Mouse (Mus musculus) A20 (cell line): ENCODE data around the gene 1700024P04Rik.
"Not testable (repeated sequence)": the region's sequence is repeated elsewhere in the genome, so short reads cannot be mapped to it uniquely, and the experiment has no call there.

Experiments used
- DNase-seq: peaks from one replicate; pipeline ENCODE4 v3.0.0-alpha.2; 2011; ENCODE audit warnings: low read depth, low spot score

Gene 1700024P04Rik

GRCm38 (mm10) chr13:98984465-98984864 lies at the start of gene 1700024P04Rik:
Gene 1700024P04Rik, minus strand, starts transcription at chr13:98984565.
- DNase-seq = no peak

DNA sequence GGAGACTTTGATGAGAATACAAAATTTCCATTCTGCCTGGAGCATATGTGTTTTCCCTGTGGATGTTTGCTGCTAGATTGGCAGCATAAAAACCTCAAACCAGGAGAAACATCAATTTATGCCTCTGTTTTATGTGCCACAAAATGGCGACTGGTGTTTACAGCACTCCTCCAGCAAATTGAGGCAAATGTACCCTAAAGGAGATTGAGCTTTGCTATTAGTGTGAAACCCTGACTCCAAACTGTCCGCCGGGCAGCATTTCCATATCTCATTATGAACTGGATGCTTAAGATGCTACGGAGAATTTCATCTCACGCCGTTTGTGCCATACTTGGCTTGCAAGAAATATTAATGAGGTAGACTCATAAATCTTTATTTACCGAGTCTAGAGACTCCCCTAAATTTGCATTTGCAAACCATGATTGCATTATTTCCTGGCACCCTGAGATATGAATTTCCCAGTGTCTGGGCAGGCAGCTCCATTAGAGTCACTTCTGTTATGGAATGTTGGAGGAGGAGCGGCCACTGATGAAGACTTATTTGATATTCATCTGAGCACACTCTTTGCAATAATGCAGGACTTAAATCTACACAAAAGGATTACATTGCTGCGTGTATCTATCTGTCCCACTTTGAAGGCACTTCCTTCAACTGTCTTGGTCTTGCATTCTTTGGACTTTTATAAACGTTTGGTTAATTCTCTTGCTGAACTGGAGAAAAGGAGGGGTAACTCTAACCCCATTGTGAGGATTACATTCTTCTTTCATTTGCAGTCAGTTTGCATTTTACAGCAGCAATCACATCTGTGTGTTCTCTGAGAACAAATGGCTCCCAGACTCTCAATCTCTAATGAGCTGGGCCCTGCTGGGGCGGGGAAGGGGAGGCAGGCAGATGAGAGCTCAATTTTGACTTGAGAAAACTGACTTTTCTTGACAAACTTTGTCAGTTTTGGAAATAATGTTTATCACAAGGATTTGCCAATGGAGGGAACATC lies 47.2 kb upstream of the 1700024P04Rik start:
- no peak for DNase-seq

- DNase-seq = peak; percentile 21
These were observed 46.3 kb upstream of the 1700024P04Rik start for GRCm38 (mm10) chr13:99030579-99031200.

- DNase-seq = no peak
These were observed 40.9 kb upstream of the 1700024P04Rik start for GRCm38 (mm10) chr13:99025268-99025667.

- DNase-seq = no peak
These were observed 37.7 kb upstream of the 1700024P04Rik start for GRCm38 (mm10) chr13:99022036-99022435.

DNA sequence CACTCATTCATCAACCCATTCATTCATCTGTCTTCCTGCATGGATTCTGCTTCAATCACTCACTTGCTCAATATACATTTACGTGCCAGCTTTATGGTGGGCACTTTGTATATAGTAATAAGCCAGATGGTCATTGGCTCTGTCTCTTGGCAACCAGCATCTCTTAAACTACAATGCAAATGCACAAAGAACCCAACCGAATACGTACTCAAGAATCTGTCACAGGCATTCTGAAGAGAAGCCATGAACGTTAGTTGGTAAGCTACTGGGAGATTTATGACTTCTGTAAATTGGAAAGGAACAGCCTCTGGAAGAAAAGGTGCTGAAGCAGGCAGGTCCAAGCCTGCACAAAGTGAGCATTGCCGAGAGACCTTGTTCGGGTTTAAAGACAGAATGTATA lies 36.8 kb upstream of the 1700024P04Rik start:
- no peak for DNase-seq

GRCm38 (mm10) chr13:99019831-99020669 lies 35.7 kb upstream of the 1700024P04Rik start:
- DNase-seq = no peak

DNA sequence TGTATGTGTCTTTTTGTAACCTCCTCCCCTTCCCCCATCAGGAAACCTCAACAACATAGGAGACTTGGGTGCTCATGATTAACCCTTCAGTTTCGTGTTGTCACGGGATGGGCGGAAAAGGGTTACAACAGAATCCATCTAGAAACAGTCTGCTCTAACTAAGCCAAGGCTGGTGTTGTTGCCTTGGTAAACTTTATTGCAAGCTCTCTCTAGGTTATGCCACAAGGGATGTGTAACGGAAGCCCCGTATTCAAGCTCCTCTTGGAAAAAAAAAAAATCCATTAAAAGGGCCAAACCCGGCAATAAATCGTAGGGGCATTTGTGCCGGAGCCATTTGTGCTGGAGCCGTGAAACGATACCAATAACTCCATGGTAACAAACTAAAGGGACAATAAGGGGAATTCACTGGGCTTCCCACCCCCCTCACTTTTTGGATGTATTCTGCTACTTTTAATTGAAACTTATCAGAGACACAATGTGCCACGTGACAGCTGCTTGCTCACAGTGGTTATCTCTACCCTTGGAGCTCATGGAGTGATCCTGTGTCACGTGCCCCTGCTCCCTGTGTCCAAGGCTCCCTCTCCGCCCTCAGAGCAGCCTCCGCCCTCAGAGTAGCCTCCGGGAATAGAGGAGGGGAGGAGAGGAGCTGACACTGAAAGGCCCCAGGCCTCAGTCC lies 34.3 kb upstream of the 1700024P04Rik start:
- DNase-seq = no peak

DNA sequence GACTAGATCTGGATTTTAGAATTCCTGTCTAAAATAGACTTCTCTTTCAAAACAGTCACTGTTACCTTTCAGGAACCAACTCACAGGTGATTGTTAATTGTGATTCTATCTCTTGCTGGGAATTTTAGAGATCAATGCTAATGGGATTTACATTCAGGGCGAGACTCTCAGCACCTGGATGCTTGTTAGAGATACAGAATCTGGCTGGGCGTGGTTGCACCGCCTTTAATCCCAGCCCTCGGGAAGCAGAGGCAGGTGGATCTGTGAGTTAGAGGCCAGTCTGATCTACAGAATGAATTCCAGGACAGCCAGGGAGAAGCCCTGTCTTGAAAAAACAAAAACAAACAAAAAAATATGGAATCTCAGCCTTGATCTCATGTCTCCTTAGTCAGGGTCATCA lies 32.3 kb upstream of the 1700024P04Rik start:
- DNase-seq = no peak

GRCm38 (mm10) chr13:99012891-99013290 lies 28.5 kb upstream of the 1700024P04Rik start:
- no peak for DNase-seq

GRCm38 (mm10) chr13:99008013-99008412 lies 23.6 kb upstream of the 1700024P04Rik start:
- DNase-seq = no peak

GRCm38 (mm10) chr13:99006389-99007099 lies 22.2 kb upstream of the 1700024P04Rik start:
- no peak for DNase-seq

GRCm38 (mm10) chr13:99001652-99002051 lies 17.3 kb upstream of the 1700024P04Rik start:
- not testable (repeated sequence) for DNase-seq

- DNase-seq = no peak
These were observed 12.7 kb upstream of the 1700024P04Rik start for GRCm38 (mm10) chr13:98997025-98997424.

- no peak for DNase-seq
These were observed 7.1 kb downstream of the 1700024P04Rik start for GRCm38 (mm10) chr13:98977070-98977785.

- DNase-seq = not testable (repeated sequence)
These were observed 8.3 kb downstream of the 1700024P04Rik start for GRCm38 (mm10) chr13:98976022-98976421.

DNA sequence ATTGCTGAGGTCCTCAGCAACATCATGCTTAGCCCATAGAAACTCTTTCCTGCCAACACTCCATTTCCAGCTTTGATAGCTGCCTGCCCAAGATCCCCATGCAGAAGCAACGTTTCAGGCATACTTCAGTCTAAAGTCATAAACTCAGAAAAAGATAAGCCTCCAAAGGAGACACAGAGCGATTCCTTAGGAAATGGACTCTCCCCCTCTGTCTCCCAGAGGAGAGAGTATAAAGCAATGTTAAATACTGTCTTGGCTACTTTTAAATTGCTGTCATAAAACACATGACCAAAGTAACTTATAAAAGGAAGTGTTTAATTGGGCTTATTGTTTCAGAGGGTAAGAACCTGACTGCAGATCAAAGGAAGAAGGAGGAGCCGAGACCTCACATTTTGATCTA lies 12.3 kb downstream of the 1700024P04Rik start:
- no peak for DNase-seq

GRCm38 (mm10) chr13:98971641-98972040 lies 12.7 kb downstream of the 1700024P04Rik start:
- DNase-seq = no peak

DNA sequence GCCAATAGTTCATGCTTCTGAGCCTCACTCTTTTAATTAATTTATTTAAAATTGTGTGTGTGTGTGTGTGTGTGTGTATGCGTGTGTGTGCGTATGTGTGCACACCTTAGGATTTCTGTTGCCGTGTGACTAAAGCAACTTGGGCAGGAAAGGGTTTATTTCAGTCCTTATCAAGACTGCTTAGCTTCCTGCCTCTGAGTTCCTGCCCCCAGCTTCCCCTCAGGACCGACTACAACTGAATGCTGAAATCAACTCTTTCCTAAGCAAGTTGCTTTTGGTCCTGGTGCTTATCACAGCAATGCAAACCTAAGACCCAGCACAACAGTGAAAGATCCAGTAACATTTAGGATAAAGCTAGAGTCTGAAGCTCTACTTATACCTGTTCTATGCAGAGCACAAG lies 15.8 kb downstream of the 1700024P04Rik start:
- DNase-seq = no peak

DNA sequence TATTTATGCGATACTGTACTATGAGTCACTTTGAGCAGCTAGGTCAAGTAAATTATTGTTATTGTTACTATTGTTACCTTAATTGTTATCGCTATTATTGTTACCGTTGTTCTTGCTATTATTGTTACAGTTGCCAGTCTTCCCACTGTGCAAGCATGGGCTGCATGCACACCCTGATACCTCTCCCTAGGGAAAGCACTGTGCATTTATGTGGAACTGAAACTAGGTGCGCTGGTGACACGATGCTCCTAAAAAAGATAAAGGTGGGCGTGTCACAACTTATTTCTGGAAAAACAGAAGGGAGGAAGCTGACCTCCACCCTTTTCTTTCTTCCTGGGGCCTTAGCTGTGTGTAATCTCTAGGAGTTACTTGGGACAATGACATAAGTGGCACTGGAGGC lies 16.4 kb downstream of the 1700024P04Rik start:
- DNase-seq = peak; percentile 16
